Mouse (Mus musculus): ENCODE measurements around the gene Mkrn1. TPM values are rescaled to one million over a fixed set of nuclear protein-coding genes. Genes with fewer than 3 reads are reported as not detected.

The Mkrn1 gene
- polyA plus RNA-seq, 1 experiment from 2014 or later: 154 TPM

- H3K9ac ChIP-seq (replicated peaks): no peak overlapping the region
- 55% methylated on average over 3 of the region's 5 CpGs for WGBS (ENCODE audit: insufficient replicate concordance)
- 0 out of 2 replicates have a peak overlapping the region, but pooled peaks have one; percentile 56 for H3K27ac ChIP-seq (ENCODE audit: low read depth)
- TF ChIP-seq CTCF (IDR thresholded peaks at IDR 0.05; ENCODE audit: low read depth): peak; percentile 82
- no peak for TF ChIP-seq EP300 (IDR thresholded peaks at IDR 0.05; ENCODE audit: low read depth)
- DNase-seq (peak; percentile 87), ATAC-seq (no peak)
- no peak overlapping the region for H3K4me3 ChIP-seq (ENCODE audit: low read depth, low read length)
- peaks cover 4% of the 10 kb centered on the region; the same call in 1 of the 2 replicates for H3K36me3 ChIP-seq (replicated peaks; ENCODE audit: insufficient read depth, low read length)
- H3K4me2 ChIP-seq (ENCODE audit: low read depth, low read length): peak overlapping the region; percentile 22; the same call in 1 of the 2 replicates
- H3K9me3 ChIP-seq (ENCODE audit: low read length): no peaks in the 10 kb centered on the region
- H3K27me3 ChIP-seq (ENCODE audit: insufficient read depth, low read length): no peaks in the 10 kb centered on the region
- H3K4me1 ChIP-seq (ENCODE audit: insufficient read depth): peaks cover 23% of the 10 kb centered on the region
Observed at GRCm38 (mm10) chr6:39415762-39416161, 4.5 kb downstream of the Mkrn1 start.

GRCm38 (mm10) chr6:39414106-39414505 is 6.2 kb downstream of the Mkrn1 start:
- Histone ChIP-seq H3K4me3 (ENCODE audit: low read depth, low read length) (no peak overlapping the region), H3K4me2 (ENCODE audit: low read depth, low read length) (no peak overlapping the region), H3K36me3 (replicated peaks; ENCODE audit: insufficient read depth, low read length) (peaks cover 16% of the 10 kb centered on the region), H3K9ac (replicated peaks) (no peak overlapping the region), H3K27me3 (ENCODE audit: insufficient read depth, low read length) (no peaks in the 10 kb centered on the region), H3K9me3 (ENCODE audit: low read length) (no peaks in the 10 kb centered on the region), H3K4me1 (ENCODE audit: insufficient read depth) (peaks cover 20% of the 10 kb centered on the region), H3K27ac (ENCODE audit: low read depth) (no peak overlapping the region)
- no peak for ATAC-seq
- no peak for DNase-seq
- peak; percentile 52 for TF ChIP-seq CTCF (IDR thresholded peaks at IDR 0.05; ENCODE audit: low read depth)
- no peak for TF ChIP-seq EP300 (IDR thresholded peaks at IDR 0.05; ENCODE audit: low read depth)
- WGBS (ENCODE audit: insufficient replicate concordance): 81% methylated on average over 1 of the region's 1 CpGs

- H3K27me3 ChIP-seq (ENCODE audit: insufficient read depth, low read length): no peaks in the 10 kb centered on the region
- no peak overlapping the region for H3K9ac ChIP-seq (replicated peaks)
- TF ChIP-seq CTCF (IDR thresholded peaks at IDR 0.05; ENCODE audit: low read depth): no peak
- TF ChIP-seq EP300 (IDR thresholded peaks at IDR 0.05; ENCODE audit: low read depth): no peak
- H3K4me3 ChIP-seq (ENCODE audit: low read depth, low read length): no peak overlapping the region
- H3K4me1 ChIP-seq (ENCODE audit: insufficient read depth): no peaks in the 10 kb centered on the region
- peaks cover 65% of the 10 kb centered on the region for H3K36me3 ChIP-seq (replicated peaks; ENCODE audit: insufficient read depth, low read length)
- DNase-seq (no peak), ATAC-seq (no peak)
- H3K9me3 ChIP-seq (ENCODE audit: low read length): no peaks in the 10 kb centered on the region
- no peak overlapping the region for H3K27ac ChIP-seq (ENCODE audit: low read depth)
- H3K4me2 ChIP-seq (ENCODE audit: low read depth, low read length): no peak overlapping the region
- WGBS (ENCODE audit: insufficient replicate concordance): 82% methylated on average over 5 of the region's 5 CpGs
Observed at GRCm38 (mm10) chr6:39406480-39406879, 13.8 kb downstream of the Mkrn1 start.

- H3K36me3 ChIP-seq (replicated peaks; ENCODE audit: insufficient read depth, low read length): peaks cover 78% of the 10 kb centered on the region
- WGBS (ENCODE audit: insufficient replicate concordance): 95% methylated on average over 2 of the region's 2 CpGs
- TF ChIP-seq EP300 (IDR thresholded peaks at IDR 0.05; ENCODE audit: low read depth) (no peak), CTCF (IDR thresholded peaks at IDR 0.05; ENCODE audit: low read depth) (no peak)
Observed at GRCm38 (mm10) chr6:39403136-39403535, 17.1 kb downstream of the Mkrn1 start.

GRCm38 (mm10) chr6:39400343-39400742 is 19.9 kb downstream of the Mkrn1 start:
- H3K9ac ChIP-seq (replicated peaks): no peak overlapping the region
- H3K4me1 ChIP-seq (ENCODE audit: insufficient read depth): no peaks in the 10 kb centered on the region
- H3K9me3 ChIP-seq (ENCODE audit: low read length): no peaks in the 10 kb centered on the region
- H3K4me2 ChIP-seq (ENCODE audit: low read depth, low read length): no peak overlapping the region
- DNase-seq (peak; percentile 29), ATAC-seq (no peak)
- 82% methylated on average over 7 of the region's 7 CpGs for WGBS (ENCODE audit: insufficient replicate concordance)
- peaks cover 79% of the 10 kb centered on the region for H3K36me3 ChIP-seq (replicated peaks; ENCODE audit: insufficient read depth, low read length)
- no peak overlapping the region for H3K4me3 ChIP-seq (ENCODE audit: low read depth, low read length)
- no peaks in the 10 kb centered on the region for H3K27me3 ChIP-seq (ENCODE audit: insufficient read depth, low read length)
- no peak overlapping the region for H3K27ac ChIP-seq (ENCODE audit: low read depth)
- TF ChIP-seq EP300 (IDR thresholded peaks at IDR 0.05; ENCODE audit: low read depth): no peak
- peak; percentile 67 for TF ChIP-seq CTCF (IDR thresholded peaks at IDR 0.05; ENCODE audit: low read depth)

More at GRCm38 (mm10) chr6:39403136-39403535, 17.1 kb downstream of the Mkrn1 start:
- ATAC-seq: no peak
- no peak for DNase-seq
- no peak overlapping the region for H3K4me3 ChIP-seq (ENCODE audit: low read depth, low read length)
- no peaks in the 10 kb centered on the region for H3K4me1 ChIP-seq (ENCODE audit: insufficient read depth)
- H3K9ac ChIP-seq (replicated peaks): no peak overlapping the region
- no peaks in the 10 kb centered on the region for H3K9me3 ChIP-seq (ENCODE audit: low read length)
- H3K27ac ChIP-seq (ENCODE audit: low read depth): no peak overlapping the region
- H3K4me2 ChIP-seq (ENCODE audit: low read depth, low read length): no peak overlapping the region
- no peaks in the 10 kb centered on the region for H3K27me3 ChIP-seq (ENCODE audit: insufficient read depth, low read length)

- Histone ChIP-seq H3K4me1 (ENCODE audit: insufficient read depth) (no peaks in the 10 kb centered on the region), H3K9me3 (ENCODE audit: low read length) (no peaks in the 10 kb centered on the region), H3K4me3 (ENCODE audit: low read depth, low read length) (no peak overlapping the region), H3K27ac (ENCODE audit: low read depth) (no peak overlapping the region), H3K36me3 (replicated peaks; ENCODE audit: insufficient read depth, low read length) (peaks cover 60% of the 10 kb centered on the region), H3K9ac (replicated peaks) (no peak overlapping the region), H3K27me3 (ENCODE audit: insufficient read depth, low read length) (no peaks in the 10 kb centered on the region), H3K4me2 (ENCODE audit: low read depth, low read length) (no peak overlapping the region)
- no peak for DNase-seq
- TF ChIP-seq CTCF (IDR thresholded peaks at IDR 0.05; ENCODE audit: low read depth): no peak
- no peak for TF ChIP-seq EP300 (IDR thresholded peaks at IDR 0.05; ENCODE audit: low read depth)
- ATAC-seq: no peak
- WGBS (ENCODE audit: insufficient replicate concordance): 79% methylated on average over 9 of the region's 9 CpGs
Observed at GRCm38 (mm10) chr6:39398342-39398741, 21.9 kb downstream of the Mkrn1 start.

GRCm38 (mm10) chr6:39397046-39397445 is 23.2 kb downstream of the Mkrn1 start:
- ATAC-seq (no peak), DNase-seq (no peak)
- no peak for TF ChIP-seq CTCF (IDR thresholded peaks at IDR 0.05; ENCODE audit: low read depth)
- no peak for TF ChIP-seq EP300 (IDR thresholded peaks at IDR 0.05; ENCODE audit: low read depth)
- Histone ChIP-seq H3K9ac (replicated peaks) (no peak overlapping the region), H3K4me3 (ENCODE audit: low read depth, low read length) (no peak overlapping the region), H3K4me1 (ENCODE audit: insufficient read depth) (no peaks in the 10 kb centered on the region), H3K36me3 (replicated peaks; ENCODE audit: insufficient read depth, low read length) (peaks cover 51% of the 10 kb centered on the region), H3K9me3 (ENCODE audit: low read length) (no peaks in the 10 kb centered on the region), H3K27ac (ENCODE audit: low read depth) (no peak overlapping the region), H3K4me2 (ENCODE audit: low read depth, low read length) (no peak overlapping the region), H3K27me3 (ENCODE audit: insufficient read depth, low read length) (no peaks in the 10 kb centered on the region)
- 92% methylated on average over 6 of the region's 6 CpGs for WGBS (ENCODE audit: insufficient replicate concordance)
